Mouse (Mus musculus) urinary bladder, postnatal 4 days (tissue): ENCODE results near the gene Smyd4.
"Not testable (repeated sequence)": the region's sequence is repeated elsewhere in the genome, so short reads cannot be mapped to it uniquely, and the experiment has no call there.

Experiments
- DNase-seq, 2 experiments: peaks; one replicate each; pipeline ENCODE4 v3.0.0; 2021 to 2022; ENCODE audit warnings: low spot score in 2 of 2

Smyd4 gene

DNA sequence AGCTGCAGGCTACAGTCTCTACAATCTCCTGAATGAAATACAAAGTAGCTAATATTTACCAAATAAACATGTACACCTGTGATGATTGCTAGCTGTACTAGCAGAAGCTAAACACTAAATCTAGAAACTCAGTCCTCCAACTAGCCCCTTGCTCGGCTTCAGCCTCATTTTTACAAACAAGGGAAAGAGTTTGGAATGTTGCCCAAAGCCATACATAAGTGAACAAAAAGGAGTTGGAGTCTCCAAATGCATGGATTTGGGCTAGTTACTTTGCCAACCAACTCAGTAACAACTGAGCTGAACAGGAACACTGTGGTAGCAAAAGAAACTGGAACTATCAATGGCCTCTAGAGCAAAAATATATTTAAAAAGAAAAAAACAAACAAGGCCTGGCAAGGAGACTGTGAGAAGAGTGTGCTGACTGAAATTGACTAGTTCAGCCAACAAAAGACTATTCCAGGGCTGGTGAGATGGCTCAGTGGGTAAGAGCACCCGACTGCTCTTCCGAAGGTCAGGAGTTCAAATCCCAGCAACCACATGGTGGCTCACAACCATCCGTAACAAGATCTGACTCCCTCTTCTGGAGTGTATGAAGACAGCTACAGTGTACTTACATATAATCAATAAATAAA lies 1.6 kb upstream of the Smyd4 start:
- DNase-seq, result no peak

DNA sequence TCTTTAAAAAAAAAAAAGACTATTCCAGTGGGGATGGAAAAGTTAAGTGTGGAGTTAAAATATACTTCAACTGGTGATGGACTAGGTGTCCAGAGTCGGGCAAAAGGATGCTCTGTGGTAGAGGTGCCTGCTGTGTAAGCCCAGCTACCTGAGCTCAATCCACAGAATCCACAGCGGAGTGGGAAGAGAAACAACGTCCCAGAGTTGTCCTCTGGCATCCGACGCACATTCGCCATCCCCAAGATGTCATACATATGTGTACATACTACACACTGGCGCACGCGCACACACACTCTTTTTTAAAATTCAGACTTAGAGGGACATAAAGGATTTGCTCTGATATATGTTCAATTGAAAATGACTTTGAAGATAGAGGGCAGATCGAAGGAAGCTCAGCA lies 1.0 kb upstream of the Smyd4 start:
- no peak for DNase-seq

DNA sequence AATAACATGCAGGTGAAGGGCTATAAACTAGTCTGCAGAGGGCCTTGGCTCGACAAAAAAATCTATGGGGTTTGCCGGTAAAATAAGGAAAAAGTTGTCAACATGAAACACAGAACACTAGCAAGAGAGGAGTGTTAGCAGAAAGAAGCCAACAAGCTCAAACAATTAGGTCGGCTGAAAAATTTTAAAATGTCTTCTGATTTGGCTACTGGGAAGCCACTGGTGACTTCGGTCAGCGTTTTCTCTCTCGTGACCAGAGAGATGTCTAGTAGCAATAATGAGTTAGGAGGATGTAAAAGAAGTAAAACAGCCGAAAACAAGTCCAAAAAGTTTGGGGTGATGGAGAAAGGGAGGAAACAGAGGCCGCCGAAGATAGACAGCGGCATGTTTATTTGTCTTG lies 637 bp upstream of the Smyd4 start:
- no peak for DNase-seq

DNA sequence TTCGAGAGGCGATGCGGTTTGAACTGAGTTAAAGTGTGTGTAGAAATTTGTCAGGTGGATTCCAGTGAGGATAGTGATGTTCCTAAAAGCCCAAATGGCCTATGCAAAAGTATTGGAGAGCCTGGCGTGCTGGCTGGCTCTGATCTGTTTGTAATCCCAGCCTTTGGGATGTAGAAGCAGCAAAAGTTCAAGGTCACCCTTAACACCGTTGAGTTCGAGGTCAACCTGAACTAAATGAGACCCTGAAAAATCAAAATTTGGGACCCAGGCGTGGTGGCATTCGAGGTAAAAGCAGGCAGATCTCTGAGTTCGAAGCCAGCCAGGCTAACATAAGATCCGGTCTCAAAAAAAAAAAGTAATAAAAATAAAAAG lies 643 bp downstream of the Smyd4 start:
- DNase-seq, result no peak

DNA sequence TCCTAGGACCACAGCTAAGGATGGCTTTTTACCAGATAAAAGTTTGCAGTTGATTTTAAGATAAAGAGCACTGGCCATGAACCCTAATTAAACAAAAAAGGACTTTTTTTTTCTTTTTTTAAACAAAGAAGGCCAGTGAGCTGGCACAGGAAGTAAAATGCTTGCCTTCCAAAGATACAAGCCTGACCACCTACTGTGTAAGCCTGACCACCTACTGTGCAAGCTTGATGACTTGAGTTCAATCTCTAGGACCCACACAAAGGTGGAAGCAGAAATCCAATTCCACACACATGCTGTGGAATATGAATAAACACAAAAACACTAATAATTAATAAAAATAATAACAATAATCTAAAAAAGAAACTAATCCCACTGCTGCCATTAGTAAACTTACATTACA lies 3.0 kb downstream of the Smyd4 start:
- DNase-seq, result no peak

DNA sequence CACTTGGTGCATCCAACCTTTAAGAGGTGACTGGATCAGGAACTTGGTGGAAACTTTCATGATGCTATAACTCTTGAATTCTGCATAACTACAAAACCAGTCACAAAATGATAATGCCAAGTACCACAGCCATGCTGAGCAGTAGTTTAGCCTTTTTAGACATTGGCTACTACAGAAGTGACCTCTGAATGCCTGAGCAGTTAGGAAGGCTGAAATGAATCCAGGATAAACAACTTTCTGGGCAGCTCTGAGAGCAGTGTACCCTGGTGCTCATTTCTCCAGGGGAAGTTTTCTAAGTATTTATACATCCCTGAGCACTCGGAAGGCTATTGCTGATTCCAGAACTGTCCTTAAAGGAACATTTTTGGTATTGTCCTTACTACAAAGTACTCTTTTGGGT lies 7.2 kb downstream of the Smyd4 start:
- no peak for DNase-seq

DNA sequence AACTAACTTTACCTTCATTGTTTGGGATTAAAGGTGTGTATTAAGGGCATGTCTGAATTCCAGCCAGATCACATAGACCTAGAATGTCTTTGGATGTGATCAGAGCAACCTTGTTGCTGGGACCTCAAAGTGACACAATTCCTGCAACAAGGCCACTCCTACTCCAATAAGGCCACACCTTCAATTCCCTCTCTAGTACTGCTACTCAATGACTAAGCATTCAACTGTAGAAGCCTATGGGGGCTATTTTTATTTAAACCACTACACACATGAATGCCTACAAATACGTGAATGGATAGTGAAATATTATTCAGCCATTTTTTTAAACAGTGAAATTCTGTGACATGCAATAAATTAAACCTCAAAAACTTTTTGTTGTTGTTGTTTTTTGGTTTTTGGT lies 28.9 kb downstream of the Smyd4 start:
- DNase-seq, result no peak

DNA sequence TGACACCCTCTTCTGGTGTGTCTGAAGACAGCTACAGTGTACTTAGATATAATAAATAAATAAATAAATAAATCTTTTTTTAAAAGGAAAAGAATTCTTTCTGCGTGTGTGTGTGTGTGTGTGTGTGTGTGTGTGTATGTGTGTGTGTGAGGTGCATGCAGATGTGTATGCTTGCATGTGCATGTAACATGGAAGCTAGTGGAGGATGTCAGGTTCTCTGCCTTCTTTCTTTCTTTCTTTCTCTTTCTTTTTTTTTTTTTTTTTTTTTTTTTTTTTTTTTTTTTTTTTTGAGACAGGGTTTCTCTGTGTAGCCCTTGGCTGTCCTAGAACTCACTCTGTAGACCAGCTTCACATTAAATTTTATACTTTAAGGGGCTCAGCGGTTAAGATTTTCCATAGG lies 30.6 kb downstream of the Smyd4 start:
- not testable (repeated sequence) for DNase-seq

DNA sequence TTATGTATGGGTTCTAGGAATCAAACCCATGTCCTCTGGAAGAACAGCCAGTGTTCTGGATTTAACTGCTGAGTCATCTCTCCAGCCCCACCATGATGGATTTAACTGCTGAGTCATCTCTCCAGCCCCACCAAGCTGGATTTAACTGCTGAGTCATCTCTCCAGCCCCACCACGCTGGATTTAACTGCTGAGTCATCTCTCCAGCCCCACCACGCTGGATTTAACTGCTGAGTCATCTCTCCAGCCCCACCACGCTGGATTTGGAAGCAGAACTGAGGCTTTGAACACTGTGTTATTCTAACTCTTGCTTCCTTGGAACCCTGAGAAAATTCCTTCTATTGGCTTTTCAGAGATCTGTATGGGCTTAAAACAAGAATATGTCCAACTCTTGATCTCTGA lies 35.3 kb downstream of the Smyd4 start:
- DNase-seq, result not testable (repeated sequence)

DNA sequence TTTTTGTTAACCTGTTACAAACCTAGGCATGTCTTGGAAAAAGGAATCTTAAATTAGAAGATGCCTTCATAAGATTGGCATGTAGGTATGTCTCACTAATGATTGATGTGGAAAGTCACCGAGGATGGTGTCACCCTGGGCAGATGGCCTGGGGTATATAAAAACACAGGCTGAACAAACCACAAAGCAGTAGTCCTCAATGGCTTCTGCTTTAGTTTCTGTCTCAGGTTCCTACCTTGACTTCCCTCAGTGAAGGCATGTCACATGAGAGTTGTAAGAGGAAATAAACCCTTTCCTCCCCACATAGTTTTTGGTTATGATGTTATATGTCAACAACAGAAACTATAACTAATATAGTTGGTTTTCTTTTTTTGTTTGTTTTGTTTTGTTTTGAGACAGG lies 47.4 kb downstream of the Smyd4 start:
- DNase-seq, result no peak

DNA sequence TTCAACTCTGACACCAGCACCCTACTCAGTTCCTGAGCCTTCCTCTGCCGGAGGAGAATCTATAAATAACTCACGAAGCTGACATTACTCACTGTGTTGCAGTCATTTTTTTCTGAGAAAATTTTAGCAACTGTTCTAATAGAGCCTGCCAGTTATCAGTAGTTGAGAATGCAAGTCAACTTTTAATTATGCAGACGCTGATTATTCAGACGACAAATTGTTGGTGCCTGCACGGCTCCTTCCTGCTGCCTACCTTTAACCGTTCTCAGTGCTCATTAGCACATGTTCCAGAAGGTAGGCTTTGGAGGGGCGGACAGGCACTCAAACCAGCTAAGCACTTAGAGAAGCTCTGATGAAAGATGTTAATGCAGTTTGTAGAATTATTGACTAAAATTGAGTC lies 49.2 kb downstream of the Smyd4 start:
- DNase-seq, result no peak

DNA sequence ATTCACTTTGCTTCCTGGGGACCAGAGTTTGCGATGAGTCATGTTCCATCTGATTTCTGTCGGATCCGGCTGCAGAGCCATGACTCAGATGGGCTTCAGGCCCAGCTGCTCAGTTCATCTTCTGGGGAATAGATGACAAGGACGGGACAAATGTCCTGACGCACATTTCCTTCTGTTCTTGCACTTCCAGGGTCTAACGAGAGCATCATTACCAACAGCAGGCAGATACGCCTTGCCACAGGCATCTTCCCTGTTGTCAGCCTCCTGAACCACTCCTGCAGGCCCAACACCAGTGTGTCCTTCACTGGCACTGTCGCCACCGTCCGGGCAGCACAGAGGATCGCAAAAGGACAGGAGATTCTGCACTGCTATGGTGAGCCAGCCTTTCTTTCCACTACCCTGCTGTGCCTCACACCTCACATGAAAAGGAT lies 51.2 kb downstream of the Smyd4 start:
- no peak for DNase-seq

DNA sequence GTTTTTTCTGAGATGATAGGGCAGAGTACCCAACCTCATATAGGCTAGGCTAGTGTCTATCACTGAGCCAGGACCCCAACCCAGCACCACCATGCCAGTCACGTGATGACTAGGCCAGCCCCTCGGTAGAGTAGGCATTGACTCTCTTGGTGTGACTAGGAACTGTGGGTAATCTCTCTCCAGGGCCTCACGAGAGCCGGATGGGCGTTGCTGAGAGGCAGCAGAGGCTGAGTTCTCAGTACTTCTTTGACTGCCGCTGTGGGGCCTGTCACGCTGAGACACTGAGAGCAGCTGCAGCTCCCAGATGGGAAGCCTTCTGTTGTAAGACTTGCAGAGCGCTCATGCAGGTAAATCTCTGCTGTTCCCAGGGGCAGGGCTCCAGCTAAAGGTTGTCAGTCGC lies 51.9 kb downstream of the Smyd4 start:
- DNase-seq, result no peak

DNA sequence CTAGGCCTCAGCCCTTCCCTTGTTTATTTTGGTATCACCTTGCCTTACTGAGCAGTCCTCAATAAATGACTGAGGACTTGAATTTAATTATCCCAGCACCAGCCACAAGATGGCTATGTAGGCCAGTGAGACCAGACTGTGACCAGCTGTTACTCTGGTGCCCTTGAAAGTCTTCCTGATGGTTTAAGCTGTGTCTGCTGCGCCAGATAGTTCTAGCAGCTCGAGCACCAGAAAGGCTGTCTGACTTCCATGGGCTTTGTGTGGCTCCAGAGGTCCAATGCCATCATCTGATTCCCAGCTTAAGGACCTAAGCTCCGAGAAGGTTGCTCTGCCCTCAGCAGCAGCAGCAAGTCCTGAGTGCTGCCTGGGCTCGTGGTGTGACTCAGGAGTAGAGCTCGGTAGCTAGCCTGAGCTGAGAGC lies 54.0 kb downstream of the Smyd4 start:
- no peak for DNase-seq

DNA sequence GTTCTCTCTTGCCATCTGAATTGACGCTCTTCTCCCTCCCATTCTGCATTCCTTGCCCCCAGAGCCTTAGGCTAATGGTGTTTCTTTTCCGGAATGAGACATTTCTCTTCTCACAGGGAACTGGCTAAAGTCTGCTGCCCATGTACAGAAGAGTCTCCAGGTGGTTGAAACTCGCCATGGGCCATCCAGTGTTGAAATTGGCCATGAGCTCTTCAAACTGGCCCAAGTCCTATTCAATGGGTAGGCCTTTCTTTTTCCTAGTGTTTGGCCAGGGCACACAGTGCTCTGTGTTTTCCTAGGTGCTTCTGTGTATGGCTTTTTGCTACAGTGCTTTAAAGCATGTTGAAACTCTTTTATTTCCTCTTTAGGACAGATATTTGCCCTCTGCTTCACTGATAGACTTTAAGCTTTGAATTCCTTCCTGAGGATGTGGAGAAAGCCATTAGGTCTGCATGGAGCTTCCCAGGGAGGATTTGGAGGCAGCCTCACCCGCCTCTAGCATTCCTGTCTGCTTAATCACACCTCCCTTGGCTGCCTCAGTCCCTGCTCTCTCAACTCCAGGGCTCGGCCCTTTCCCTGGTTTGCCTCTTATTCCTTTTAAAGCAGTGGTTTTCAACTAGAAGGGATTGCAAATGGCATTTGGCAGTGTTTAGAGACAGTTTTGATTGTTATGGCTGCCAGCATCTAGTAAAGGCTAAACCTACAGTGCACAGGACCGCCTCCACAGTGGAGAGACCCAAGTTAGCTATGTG lies 55.2 kb downstream of the Smyd4 start:
- DNase-seq, result peak in 1 of 2 experiments; percentile 49

DNA sequence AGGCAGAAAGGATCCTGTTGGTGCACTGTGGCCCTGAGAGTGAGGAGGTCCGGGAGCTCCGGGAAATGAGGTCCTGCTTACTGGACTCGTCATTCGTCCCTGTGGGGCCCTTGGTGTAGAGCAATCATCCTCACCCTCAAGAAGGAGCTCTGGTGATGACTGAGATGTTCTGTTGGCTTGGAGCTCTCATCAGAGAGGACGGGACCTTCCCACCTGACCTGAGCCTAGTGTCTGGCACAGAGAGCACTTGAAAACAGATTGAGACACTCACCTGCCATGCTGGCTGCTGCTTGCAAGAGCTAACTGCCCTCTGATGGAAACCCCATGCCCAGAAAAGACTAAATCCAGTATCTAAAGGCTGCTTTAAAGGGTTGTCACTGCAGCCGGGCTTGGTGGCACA lies 56.6 kb downstream of the Smyd4 start:
- no peak for DNase-seq

DNA sequence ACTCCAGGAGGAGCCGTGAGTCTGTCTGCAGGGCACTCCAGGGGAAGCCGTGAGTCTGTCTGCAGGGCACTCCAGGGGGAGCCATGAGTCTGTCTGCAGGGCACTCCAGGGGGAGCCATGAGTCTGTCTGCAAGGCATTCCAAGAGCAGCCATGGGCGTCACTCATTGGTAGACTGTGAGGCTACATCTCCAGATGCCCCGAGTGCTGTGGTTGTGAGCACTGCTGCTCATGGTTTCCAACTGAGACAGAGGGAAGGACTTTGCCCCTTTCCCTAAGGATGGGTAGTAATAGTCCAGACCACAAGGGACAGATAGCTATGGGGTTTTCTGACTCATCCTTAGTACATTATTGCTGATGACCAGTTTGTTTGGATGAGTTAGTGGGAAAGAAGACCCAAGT lies 57.9 kb downstream of the Smyd4 start:
- DNase-seq, result no peak

DNA sequence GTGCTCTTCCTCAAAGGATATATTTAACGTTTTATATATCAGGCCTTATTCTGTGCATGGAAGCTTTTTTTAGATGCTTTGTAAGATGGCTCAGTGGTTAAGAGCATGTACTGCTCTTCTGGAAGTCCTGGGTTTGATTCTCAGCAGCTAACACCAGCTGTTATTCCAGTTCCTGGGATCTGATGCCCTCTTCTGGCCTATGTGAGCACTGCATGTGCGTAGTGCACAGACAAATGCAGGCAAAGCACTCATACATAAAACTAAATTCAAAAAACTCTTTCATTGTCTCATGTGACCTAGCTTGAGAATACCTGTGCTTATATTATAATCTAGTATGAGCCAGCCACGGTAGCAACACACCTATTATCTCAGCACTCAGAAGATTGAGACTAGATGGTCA lies 58.6 kb downstream of the Smyd4 start:
- DNase-seq, result no peak

DNA sequence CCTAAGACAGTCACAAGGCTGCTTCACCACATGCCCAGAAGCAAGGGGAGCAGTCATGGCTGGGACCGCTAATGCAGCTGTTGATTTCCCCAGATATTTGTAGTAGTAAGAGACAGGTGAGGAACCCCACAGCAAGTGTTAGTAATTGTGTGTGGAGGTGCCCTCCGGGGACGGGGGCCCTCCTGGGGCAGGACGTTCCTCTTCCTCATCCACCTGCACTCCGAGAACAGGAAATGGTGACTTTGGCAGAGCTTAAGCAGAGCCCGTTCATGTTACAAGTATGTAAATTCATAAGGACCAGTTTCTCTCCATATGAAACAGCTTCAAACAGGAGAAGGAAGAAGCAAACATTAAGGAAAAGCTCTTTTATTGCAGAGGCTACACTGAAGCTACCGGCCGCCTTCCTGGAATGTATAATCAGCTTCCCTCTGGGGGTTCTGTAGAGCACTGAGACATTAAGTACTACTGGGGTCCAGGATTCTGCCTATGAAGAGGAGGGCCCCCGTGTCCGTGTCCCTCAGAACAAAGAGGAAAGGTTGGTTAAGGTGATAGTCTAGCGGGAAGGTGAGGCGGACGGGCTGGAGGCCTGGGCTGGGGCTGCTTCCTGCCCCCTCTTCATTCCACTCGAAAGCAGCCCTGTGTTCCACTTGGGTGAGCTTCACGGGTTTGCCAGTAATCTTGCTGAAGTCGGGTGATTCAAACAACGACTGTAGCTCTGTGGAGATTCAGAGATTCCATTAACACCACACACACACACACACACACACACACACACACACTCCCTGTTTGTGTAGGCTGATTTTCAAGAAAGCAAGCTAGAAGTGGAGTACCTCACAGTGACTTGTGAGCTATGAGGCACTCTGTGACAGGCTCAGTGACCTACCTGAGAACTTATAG lies 61.7 kb downstream of the Smyd4 start:
- no peak for DNase-seq

DNA sequence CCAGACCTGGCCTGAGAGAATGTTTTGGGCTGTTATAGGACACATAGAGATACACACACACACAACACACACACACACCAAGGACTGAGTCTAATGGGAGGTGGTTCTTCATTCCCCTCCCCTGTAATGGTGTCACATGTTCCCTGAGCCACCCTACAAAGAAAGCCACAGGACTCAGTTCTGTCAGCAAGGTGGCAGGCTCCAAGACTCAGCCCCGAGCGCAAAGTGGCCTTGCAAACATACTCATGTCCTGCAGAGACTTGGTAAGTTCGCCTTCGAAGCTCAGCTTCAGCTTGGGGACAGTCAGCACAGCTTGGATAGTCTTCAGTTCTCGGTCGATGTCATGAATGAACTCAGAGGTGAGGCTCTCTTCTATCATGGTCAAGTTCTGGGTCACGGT lies 62.4 kb downstream of the Smyd4 start:
- DNase-seq, result no peak

DNA sequence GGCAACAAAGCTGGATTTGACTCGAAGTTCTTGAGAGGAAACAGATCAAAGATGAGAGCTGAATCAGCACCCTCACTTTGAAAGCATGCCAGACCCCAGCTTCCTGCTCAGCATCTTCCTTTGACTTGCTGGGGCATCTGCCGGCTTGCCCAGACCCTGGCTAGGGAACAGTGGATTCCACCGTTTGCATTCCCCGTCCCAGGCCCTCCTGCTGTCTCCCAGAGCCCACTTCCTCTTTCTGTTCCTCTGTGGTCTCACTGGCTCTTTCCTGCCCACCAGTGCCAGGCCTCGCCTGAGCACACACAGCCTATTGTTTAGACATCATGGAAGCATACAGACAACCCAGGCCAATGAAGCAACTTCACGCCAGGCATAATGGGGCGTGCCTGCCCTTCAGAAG lies 66.9 kb downstream of the Smyd4 start:
- DNase-seq, result no peak

DNA sequence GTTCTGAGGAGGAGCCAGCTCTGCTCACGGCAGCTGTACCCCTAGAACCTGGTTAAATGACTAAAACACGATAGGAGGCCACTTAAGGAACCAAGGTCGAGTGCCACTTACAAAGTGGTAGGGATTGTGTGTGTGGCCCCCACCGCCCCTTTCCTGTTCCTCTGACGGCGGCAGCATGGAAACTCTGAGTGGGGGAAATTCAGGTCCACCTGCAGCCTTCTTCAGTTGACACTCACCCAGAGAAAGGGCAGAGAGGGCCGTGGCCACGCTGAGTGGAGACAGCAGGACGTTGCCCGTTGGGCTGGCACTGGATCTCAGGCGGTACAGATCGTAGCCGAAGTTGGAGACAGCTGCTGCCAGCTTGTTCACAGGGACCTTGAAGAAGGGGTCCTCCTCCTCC lies 67.8 kb downstream of the Smyd4 start:
- no peak for DNase-seq

DNA sequence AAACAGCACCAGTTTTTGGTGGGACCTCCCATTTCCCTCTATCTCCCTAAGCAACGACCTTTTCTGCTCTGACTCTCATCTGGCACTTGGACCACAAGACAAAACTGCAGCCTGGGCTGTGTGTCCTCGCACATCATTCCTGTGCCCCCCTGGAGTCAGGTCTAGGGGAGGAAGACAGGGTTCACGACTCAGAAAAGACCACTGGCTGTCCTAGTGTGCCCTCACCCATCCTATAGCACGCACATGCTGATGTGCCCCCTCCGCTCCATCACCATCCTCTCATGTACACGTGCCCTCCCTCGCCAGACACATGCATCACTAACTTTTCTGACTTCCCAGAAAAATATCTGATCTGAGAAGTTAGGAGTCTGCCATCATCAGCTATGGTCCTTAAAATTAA lies 71.8 kb downstream of the Smyd4 start:
- DNase-seq, result no peak
